Mouse (Mus musculus) midbrain, embryonic 10.5 days (tissue): ENCODE data around the gene Synrg. TPM values are rescaled to one million over a fixed set of nuclear protein-coding genes. Genes with fewer than 3 reads are reported as not detected.

Experiments
- DNase-seq: peaks from one replicate; pipeline ENCODE4 v3.0.0-alpha.2; 2017; ENCODE audit warnings: low spot score
- H3K27ac ChIP-seq: fragments of 300-500 bp; sonication (generic); replicated peaks from 2 replicates; pipeline ENCODE4 v1.5.1; 2016; ENCODE audit warnings: mild to moderate bottlenecking
- H3K27me3 ChIP-seq: fragments of 300-500 bp; sonication (generic); 2 replicates; pipeline ENCODE4 v1.6.1; 2016; ENCODE audit warnings: low read depth, mild to moderate bottlenecking; ENCODE audit not compliant: poor library complexity, severe bottlenecking
- H3K36me3 ChIP-seq: fragments of 300-500 bp; sonication (generic); 2 replicates; pipeline ENCODE4 v1.6.1; 2016; ENCODE audit warnings: mild to moderate bottlenecking, moderate library complexity
- H3K4me1 ChIP-seq: fragments of 300-500 bp; sonication (generic); 2 replicates; pipeline ENCODE4 v1.6.1; 2016
- H3K4me3 ChIP-seq: fragments of 300-500 bp; sonication (generic); 2 replicates; pipeline ENCODE4 v1.5.1; 2016; ENCODE audit warnings: mild to moderate bottlenecking, moderate library complexity
- H3K9me3 ChIP-seq: fragments of 300-500 bp; sonication (generic); replicated peaks from 2 replicates; pipeline ENCODE4 v1.6.1; 2016; ENCODE audit warnings: mild to moderate bottlenecking
- WGBS: fragments of 180-500 bp; shearing (Covaris S2); methylation state at CpG from one replicate; pipeline ENCODE4 v1.1.7; 2016; 5-methylcytosine and 5-hydroxymethylcytosine counted together
- polyA plus RNA-seq: library from polyadenylated mRNA; unstranded; fragments of >200 nt; fragmentation: Nextera tagmentation; extraction: Ambion mirVana; gene quantifications from 2 replicates; pipeline ENCODE4 v1.2.1, GENCODE M21; 2016

Synrg gene
- polyA plus RNA-seq, 1 experiment from 2014 or later: 11.0 TPM

- Histone ChIP-seq H3K9me3 (no peaks in the 10 kb centered on the region), H3K4me1 (peaks cover 15% of the 10 kb centered on the region; the same call in 1 of the 2 replicates), H3K27me3 (peaks cover 26% of the 10 kb centered on the region), H3K36me3 (peaks cover under 1% of the 10 kb centered on the region), H3K4me3 (no peak overlapping the region), H3K27ac (no peak overlapping the region)
- no peak for DNase-seq
- WGBS: 66% methylated on average over 9 of the region's 9 CpGs
Observed at GRCm38 (mm10) chr11:84072904-84073651, 108.8 kb downstream of the Synrg start.

- DNase-seq: no peak
- Histone ChIP-seq H3K4me1 (0 out of 2 replicates have a peak, but pooled peaks cover 7% of the 10 kb centered on the region), H3K36me3 (peaks cover 11% of the 10 kb centered on the region), H3K27ac (no peak overlapping the region), H3K27me3 (peaks cover 16% of the 10 kb centered on the region), H3K4me3 (no peak overlapping the region), H3K9me3 (no peaks in the 10 kb centered on the region)
- WGBS: 91% methylated on average over 7 of the region's 7 CpGs
Observed at GRCm38 (mm10) chr11:84073816-84074764, 109.9 kb downstream of the Synrg start.

GRCm38 (mm10) chr11:84077008-84077407 lies 112.8 kb downstream of the Synrg start:
- no peak for DNase-seq
- H3K4me1 ChIP-seq: 0 out of 2 replicates have a peak, but pooled peaks cover 6% of the 10 kb centered on the region
- no peaks in the 10 kb centered on the region for H3K9me3 ChIP-seq
- no peak overlapping the region for H3K27ac ChIP-seq
- peaks cover 40% of the 10 kb centered on the region for H3K36me3 ChIP-seq
- H3K27me3 ChIP-seq: no peaks in the 10 kb centered on the region
- H3K4me3 ChIP-seq: no peak overlapping the region
- 81% methylated on average over 2 of the region's 2 CpGs for WGBS

- Histone ChIP-seq H3K4me3 (no peak overlapping the region), H3K4me1 (no peaks in the 10 kb centered on the region), H3K27ac (no peak overlapping the region), H3K36me3 (peaks cover 54% of the 10 kb centered on the region), H3K9me3 (no peaks in the 10 kb centered on the region), H3K27me3 (no peaks in the 10 kb centered on the region)
- DNase-seq: no peak
- 95% methylated on average over 9 of the region's 9 CpGs for WGBS
Observed at GRCm38 (mm10) chr11:84078601-84079000, 114.4 kb downstream of the Synrg start.

- no peak for DNase-seq
- no peaks in the 10 kb centered on the region for H3K9me3 ChIP-seq
- no peak overlapping the region for H3K27ac ChIP-seq
- no peaks in the 10 kb centered on the region for H3K27me3 ChIP-seq
- H3K4me3 ChIP-seq: no peak overlapping the region
- H3K4me1 ChIP-seq: no peaks in the 10 kb centered on the region
- peaks cover 61% of the 10 kb centered on the region for H3K36me3 ChIP-seq
- WGBS: 96% methylated on average over 11 of the region's 11 CpGs
Observed at GRCm38 (mm10) chr11:84079361-84079760, 115.1 kb downstream of the Synrg start.

GRCm38 (mm10) chr11:84079887-84080286 lies 115.7 kb downstream of the Synrg start:
- H3K4me1 ChIP-seq: no peaks in the 10 kb centered on the region
- 91% methylated on average over 4 of the region's 4 CpGs for WGBS

GRCm38 (mm10) chr11:84080327-84080726 lies 116.1 kb downstream of the Synrg start:
- H3K4me3 ChIP-seq: no peak overlapping the region
- H3K27me3 ChIP-seq: no peaks in the 10 kb centered on the region
- H3K36me3 ChIP-seq: peaks cover 69% of the 10 kb centered on the region
- no peaks in the 10 kb centered on the region for H3K4me1 ChIP-seq
- H3K27ac ChIP-seq: no peak overlapping the region
- no peaks in the 10 kb centered on the region for H3K9me3 ChIP-seq
- no peak for DNase-seq
- 89% methylated on average over 3 of the region's 3 CpGs for WGBS

More at GRCm38 (mm10) chr11:84079887-84080286, 115.7 kb downstream of the Synrg start:
- DNase-seq: no peak
- Histone ChIP-seq H3K36me3 (peaks cover 66% of the 10 kb centered on the region), H3K27ac (no peak overlapping the region), H3K9me3 (no peaks in the 10 kb centered on the region), H3K4me3 (no peak overlapping the region), H3K27me3 (no peaks in the 10 kb centered on the region)

- Histone ChIP-seq H3K9me3 (no peaks in the 10 kb centered on the region), H3K27me3 (no peaks in the 10 kb centered on the region), H3K4me3 (no peak overlapping the region), H3K4me1 (no peaks in the 10 kb centered on the region), H3K36me3 (peaks cover 85% of the 10 kb centered on the region), H3K27ac (no peak overlapping the region)
- no peak for DNase-seq
- 93% methylated on average over 5 of the region's 5 CpGs for WGBS
Observed at GRCm38 (mm10) chr11:84081901-84082300, 117.7 kb downstream of the Synrg start.

GRCm38 (mm10) chr11:84090572-84090971 lies 126.3 kb downstream of the Synrg start:
- no peaks in the 10 kb centered on the region for H3K27me3 ChIP-seq
- no peak overlapping the region for H3K4me3 ChIP-seq
- H3K9me3 ChIP-seq: no peaks in the 10 kb centered on the region
- DNase-seq: no peak
- no peaks in the 10 kb centered on the region for H3K4me1 ChIP-seq
- no peak overlapping the region for H3K27ac ChIP-seq
- peaks cover 90% of the 10 kb centered on the region for H3K36me3 ChIP-seq
- 92% methylated on average over 8 of the region's 8 CpGs for WGBS

Other genes with a start within 250 kb of the Synrg start
- not detected in 2 replicates for gene Wfdc21, start 217.5 kb upstream of the Synrg start, polyA plus RNA-seq
- 31.0 and 35.1 TPM in 2 replicates for gene Heatr6, start 210.7 kb upstream of the Synrg start, polyA plus RNA-seq
- gene Hnf1b, start 114.4 kb upstream of the Synrg start, polyA plus RNA-seq: not detected in 2 replicates
- 45.8 and 46.1 TPM in 2 replicates for gene Ddx52, start 22.4 kb upstream of the Synrg start, polyA plus RNA-seq
- 10.3 and 10.8 TPM in 2 replicates for gene Dusp14, start 104.8 kb downstream of the Synrg start, polyA plus RNA-seq
- gene Tada2a, start 165.2 kb downstream of the Synrg start, polyA plus RNA-seq: 36.4 and 37.8 TPM in 2 replicates
- 18.9 and 25.9 TPM in 2 replicates for gene Acaca, start 165.2 kb downstream of the Synrg start, polyA plus RNA-seq
- gene Gm11437, start 203.0 kb downstream of the Synrg start, polyA plus RNA-seq: not detected in 2 replicates